Mouse (Mus musculus): ENCODE data around the gene Klhdc2.

Gene Klhdc2

GRCm38 (mm10) chr12:69302171-69302570 is 5.7 kb downstream of the Klhdc2 start:
- DNase-seq: no peak

GRCm38 (mm10) chr12:69304051-69304450 is 7.6 kb downstream of the Klhdc2 start:
- no peak for DNase-seq

GRCm38 (mm10) chr12:69306333-69306732 is 9.9 kb downstream of the Klhdc2 start:
- DNase-seq: no peak

GRCm38 (mm10) chr12:69309659-69310058 is 13.2 kb downstream of the Klhdc2 start:
- no peak for DNase-seq

- DNase-seq: no peak
Measured at GRCm38 (mm10) chr12:69318431-69318830, 21.9 kb downstream of the Klhdc2 start.

- no peak for DNase-seq
Measured at GRCm38 (mm10) chr12:69331187-69331586, 34.7 kb downstream of the Klhdc2 start.

- no peak for DNase-seq
Measured at GRCm38 (mm10) chr12:69332147-69332546, 35.7 kb downstream of the Klhdc2 start.

- DNase-seq: peak; percentile 48
Measured at GRCm38 (mm10) chr12:69333547-69333946, 37.1 kb downstream of the Klhdc2 start.

GRCm38 (mm10) chr12:69349928-69350327 is 53.4 kb downstream of the Klhdc2 start:
- no peak for DNase-seq

- no peak for DNase-seq
Measured at GRCm38 (mm10) chr12:69351685-69352084, 55.2 kb downstream of the Klhdc2 start.

- DNase-seq: peak; percentile 90
Measured at GRCm38 (mm10) chr12:69356546-69357299, 60.2 kb downstream of the Klhdc2 start, which contains the start of gene Nemf. Gene Nemf, minus strand, starts transcription at chr12:69357165.

- DNase-seq: no peak
Measured at GRCm38 (mm10) chr12:69357300-69357646, 60.8 kb downstream of the Klhdc2 start.

All from kidney, postnatal 10 days (tissue).